25 mouse cellular contexts compared by ENCODE assay signal in genomic region chr15:79936374-79936751, GRCm38 (mm10). TPM values are rescaled to one million over a fixed set of nuclear protein-coding genes. Genes with fewer than 3 reads are reported as not detected.
DNase-seq lines count a peak whose midpoint lies in the region; ATAC-seq and TF ChIP-seq lines count a peak whose summit lies in the region.
"Had no signal": no experiment of that assay in that cellular context is flagged by ENCODE, and none has a peak within 500 bp of the region (broad histone marks: within the 10 kb centered on the region; RNA-seq: fewer than 3 reads in every experiment).

No protein-coding gene starts in this region.

- H3K36me3 ChIP-seq in C2C12 (ENCODE audit: control insufficient read depth, insufficient read depth) (no peaks in the 10 kb centered on the region), ES-E14 (ENCODE audit: control insufficient read depth, insufficient read depth, low read length, poor library complexity, severe bottlenecking) (peaks cover 1% of the 10 kb centered on the region; the same call in 1 of the 2 replicates)
- no peaks in the 10 kb centered on the region for H3K36me3 ChIP-seq in hindbrain, embryonic 11.5 days (ENCODE audit: control insufficient read depth, insufficient read depth, low read length)
- H3K36me3 ChIP-seq: embryonic facial prominence, embryonic 10.5 days; embryonic facial prominence, embryonic 13.5 days; forebrain, embryonic 12.5 days; forebrain, embryonic 15.5 days; hindbrain, embryonic 13.5 days; intestine, embryonic 15.5 days had no signal

- no peak overlapping the region for H3K9ac ChIP-seq in ES-E14 (ENCODE audit: insufficient read depth, low read depth, low read length, poor library complexity, severe bottlenecking)
- H3K9ac ChIP-seq in hindbrain, embryonic 11.5 days (ENCODE audit: low read depth, low read length) = no peak overlapping the region
- H3K9ac ChIP-seq: embryonic facial prominence, embryonic 13.5 days; forebrain, embryonic 12.5 days; forebrain, embryonic 15.5 days; hindbrain, embryonic 13.5 days; intestine, embryonic 15.5 days had no signal

- TF ChIP-seq CTCF in C2C12 (IDR thresholded peaks at IDR 0.05; ENCODE audit: control insufficient read depth, insufficient read depth, insufficient read length) = no peak

- in situ Hi-C loops in ES-E14 (cut with MboI; ENCODE audit: low sequenced_read_pairs in 2 of 2, unreplicated experiment in 2 of 2) = no loop called here

- 71% methylated on average over 7 of the region's 7 CpGs for whole genome bisulfite sequencing in hindbrain, embryonic 11.5 days

- no peaks in the 10 kb centered on the region for H3K79me3 ChIP-seq in C2C12 (ENCODE audit: low read depth)

- H3ac ChIP-seq in C2C12 (ENCODE audit: control insufficient read depth, insufficient read length, low read depth) = no peak overlapping the region

- H3K4me3 ChIP-seq in C2C12 (ENCODE audit: insufficient read depth, poor library complexity, severe bottlenecking) = no peak overlapping the region
- H3K4me3 ChIP-seq in ES-E14 (ENCODE audit: insufficient read depth in 1 of 2, low read depth in 1 of 2, low read length in 2 of 2, poor library complexity in 1 of 2, severe bottlenecking in 1 of 2) = no peak overlapping the region
- no peak overlapping the region for H3K4me3 ChIP-seq in hindbrain, embryonic 11.5 days (ENCODE audit: low read depth, low read length)
- H3K4me3 ChIP-seq: embryonic facial prominence, embryonic 10.5 days; embryonic facial prominence, embryonic 13.5 days; erythroblast, embryonic 14.5 days; forebrain, embryonic 12.5 days; forebrain, embryonic 15.5 days; hindbrain, embryonic 13.5 days; intestine, embryonic 15.5 days had no signal

- no peaks in the 10 kb centered on the region for H3K9me3 ChIP-seq in ES-E14 (ENCODE audit: control insufficient read depth, insufficient read depth, low read depth, low read length)
- H3K9me3 ChIP-seq in hindbrain, embryonic 11.5 days (ENCODE audit: control insufficient read depth, low read length) = no peaks in the 10 kb centered on the region
- H3K9me3 ChIP-seq: embryonic facial prominence, embryonic 10.5 days; embryonic facial prominence, embryonic 13.5 days; forebrain, embryonic 12.5 days; forebrain, embryonic 15.5 days; hindbrain, embryonic 13.5 days; intestine, embryonic 15.5 days had no signal

- H3K27ac ChIP-seq in ES-E14 (ENCODE audit: insufficient read depth, low read depth, low read length, poor library complexity, severe bottlenecking) = peak overlapping the region; percentile 97; the same call in 1 of the 2 replicates
- no peak overlapping the region for H3K27ac ChIP-seq in hindbrain, embryonic 11.5 days (ENCODE audit: low read depth, low read length)
- H3K27ac ChIP-seq: embryonic facial prominence, embryonic 10.5 days; embryonic facial prominence, embryonic 13.5 days; forebrain, embryonic 12.5 days; forebrain, embryonic 15.5 days; hindbrain, embryonic 13.5 days; intestine, embryonic 15.5 days had no signal

- no peaks in the 10 kb centered on the region for H3K79me2 ChIP-seq in C2C12 (ENCODE audit: control insufficient read depth, insufficient read depth)

- ATAC-seq in hindbrain, embryonic 11.5 days (ENCODE audit: low FRiP score) = no peak
- ATAC-seq: forebrain, embryonic 15.5 days; hindbrain, embryonic 16.5 days; intestine, embryonic 15.5 days had no signal

- H3K4me1 ChIP-seq in ES-E14 (ENCODE audit: control insufficient read depth in 2 of 2, insufficient read depth in 2 of 2, low read length in 2 of 2, poor library complexity in 1 of 2) = peaks cover 4 to 9% of the 10 kb centered on the region in 2 experiments; a peak in 3 of 4 replicates
- peaks cover 5% of the 10 kb centered on the region for H3K4me1 ChIP-seq in hindbrain, embryonic 11.5 days (replicated peaks; ENCODE audit: control insufficient read depth, insufficient read depth, low read length)

- no peak for DNase-seq in ES-E14 (ENCODE audit: low read depth, low spot score)
- DNase-seq in adipocyte (ENCODE audit: low spot score) = peak; percentile 21
- no peak for DNase-seq in hindbrain, embryonic 11.5 days (ENCODE audit: low spot score)
- DNase-seq in kidney, adult 11 months = no peak
- DNase-seq in kidney, adult 9 months = no peak
- DNase-seq: adrenal gland, adult 8-10 months; adrenal gland, postnatal 25 days; cerebellum, adult 11-12 months; cerebellum, adult 8-10 months; cerebellum, postnatal 10 days; cerebellum, postnatal 36 days; embryo, embryonic 11 days; gastrocnemius, postnatal 10 days; heart, adult 11 months had no signal

- no peaks in the 10 kb centered on the region for H3K27me3 ChIP-seq in C2C12 (ENCODE audit: control insufficient read depth, insufficient read depth, insufficient read length)
- H3K27me3 ChIP-seq in hindbrain, embryonic 11.5 days (ENCODE audit: control insufficient read depth, insufficient read depth, low read length) = peaks cover 20% of the 10 kb centered on the region
- H3K27me3 ChIP-seq: CH12.LX had no signal

- H3K4me2 ChIP-seq in hindbrain, embryonic 11.5 days (replicated peaks; ENCODE audit: low read depth, low read length) = no peak overlapping the region
- H3K4me2 ChIP-seq: embryonic facial prominence, embryonic 13.5 days; forebrain, embryonic 12.5 days; forebrain, embryonic 15.5 days; heart, embryonic 11.5 days; hindbrain, embryonic 13.5 days; intestine, embryonic 15.5 days had no signal

TF ChIP-seq in C2C12, 6 proteins besides CTCF, POLR2A, EP300 and RAD21:
- TF ChIP-seq USF1 (IDR thresholded peaks at IDR 0.05; ENCODE audit: low read depth) = peak; percentile 88
- no peak for TF ChIP-seq MYOD1 (IDR thresholded peaks at IDR 0.05; ENCODE audit: control insufficient read depth, insufficient read length, low read depth)

TF ChIP-seq in ES-E14, 5 proteins besides CTCF, POLR2A, EP300 and RAD21:
- TF ChIP-seq ZNF384 (IDR thresholded peaks at IDR 0.05; ENCODE audit: low read depth, low read length) = no peak
- no peak for TF ChIP-seq CHD2 (IDR thresholded peaks at IDR 0.05; ENCODE audit: low read depth, low read length)
- no peak for TF ChIP-seq HCFC1 (IDR thresholded peaks at IDR 0.05; ENCODE audit: borderline replicate concordance, insufficient read depth, low read length)
- TF ChIP-seq MAFK (IDR thresholded peaks at IDR 0.05; ENCODE audit: insufficient read depth, low read depth, low read length) = no peak
- TF ChIP-seq ZC3H11A (IDR thresholded peaks at IDR 0.05; ENCODE audit: borderline replicate concordance, low read depth, low read length) = no peak

RNA-seq across cellular contexts. Expression of gene Cbx7, which starts 34.6 kb away (rescaled TPM):
- polyA plus RNA-seq in C2C12 (2012; fragmentation: generic; extraction: Trizol) = 5.9 TPM
- total RNA-seq in ES-E14 (2012; rRNA removed) = 171 and 233 TPM in 2 replicates
- polyA plus RNA-seq in hindbrain, embryonic 11.5 days (2014; fragmentation: Nextera tagmentation; extraction: Ambion mirVana) = 1.7 and 2.2 TPM in 2 replicates

RNA-seq across cellular contexts. Expression of gene Apobec3, which starts 44.9 kb away (rescaled TPM):
- polyA plus RNA-seq in C2C12 (2012; fragmentation: generic; extraction: Trizol) = 24.0 TPM
- total RNA-seq in ES-E14 (2012; rRNA removed) = 39.9 and 42.4 TPM in 2 replicates
- 6.0 and 9.3 TPM in 2 replicates for polyA plus RNA-seq in hindbrain, embryonic 11.5 days (2014; fragmentation: Nextera tagmentation; extraction: Ambion mirVana)
